Mouse (Mus musculus) kidney, adult 18-20 months (tissue): ENCODE data around the gene Camta2.

Experiments
- DNase-seq: peaks from one replicate; pipeline ENCODE4 v3.0.0; 2021

Gene Camta2

GRCm38 (mm10) chr11:70660571-70660970, 27.3 kb downstream of the Camta2 start:
- DNase-seq, result no peak

- DNase-seq, result no peak
Measured at GRCm38 (mm10) chr11:70658942-70659341, 29.0 kb downstream of the Camta2 start.

GRCm38 (mm10) chr11:70658521-70658920, 29.4 kb downstream of the Camta2 start:
- DNase-seq, result no peak

- DNase-seq, result no peak
Measured at GRCm38 (mm10) chr11:70657991-70658390, 29.9 kb downstream of the Camta2 start.

- no peak for DNase-seq
Measured at GRCm38 (mm10) chr11:70657573-70657972, 30.3 kb downstream of the Camta2 start.

- DNase-seq, result no peak
Measured at GRCm38 (mm10) chr11:70656964-70657363, 30.9 kb downstream of the Camta2 start, which contains the start of gene Eno3. Gene Eno3, plus strand, starts transcription at chr11:70657202.

- peak; percentile 41 for DNase-seq
Measured at GRCm38 (mm10) chr11:70656456-70656927, 31.4 kb downstream of the Camta2 start.

GRCm38 (mm10) chr11:70655571-70656455, 32.1 kb downstream of the Camta2 start:
- DNase-seq, result peak; percentile 67

- DNase-seq, result peak; percentile 85
Measured at GRCm38 (mm10) chr11:70654923-70655570, 32.9 kb downstream of the Camta2 start.

GRCm38 (mm10) chr11:70654198-70654922, 33.5 kb downstream of the Camta2 start, which contains the start of gene Pfn1:
Gene Pfn1, minus strand, starts transcription at chr11:70654644.
- peak; percentile 76 for DNase-seq

- peak; percentile 71 for DNase-seq
Measured at GRCm38 (mm10) chr11:70653345-70654197, 34.3 kb downstream of the Camta2 start.

GRCm38 (mm10) chr11:70652884-70653344, 35.0 kb downstream of the Camta2 start:
- DNase-seq, result no peak

- DNase-seq, result no peak
Measured at GRCm38 (mm10) chr11:70652029-70652883, 35.6 kb downstream of the Camta2 start.

GRCm38 (mm10) chr11:70651391-70651790, 36.5 kb downstream of the Camta2 start:
- no peak for DNase-seq

GRCm38 (mm10) chr11:70650322-70651175, 37.4 kb downstream of the Camta2 start:
- no peak for DNase-seq

- DNase-seq, result no peak
Measured at GRCm38 (mm10) chr11:70649185-70649734, 38.6 kb downstream of the Camta2 start.

- no peak for DNase-seq
Measured at GRCm38 (mm10) chr11:70648512-70648911, 39.4 kb downstream of the Camta2 start.

- peak; percentile 47 for DNase-seq
Measured at GRCm38 (mm10) chr11:70647716-70648420, 40.0 kb downstream of the Camta2 start.
